Mouse (Mus musculus): ENCODE data around the gene Trim56. TPM values are rescaled to one million over a fixed set of nuclear protein-coding genes. Genes with fewer than 3 reads are reported as not detected.

The Trim56 gene
- total and polyA plus RNA-seq, 3 experiments = 19.2 to 55.3 (median 34.1) TPM

DNA sequence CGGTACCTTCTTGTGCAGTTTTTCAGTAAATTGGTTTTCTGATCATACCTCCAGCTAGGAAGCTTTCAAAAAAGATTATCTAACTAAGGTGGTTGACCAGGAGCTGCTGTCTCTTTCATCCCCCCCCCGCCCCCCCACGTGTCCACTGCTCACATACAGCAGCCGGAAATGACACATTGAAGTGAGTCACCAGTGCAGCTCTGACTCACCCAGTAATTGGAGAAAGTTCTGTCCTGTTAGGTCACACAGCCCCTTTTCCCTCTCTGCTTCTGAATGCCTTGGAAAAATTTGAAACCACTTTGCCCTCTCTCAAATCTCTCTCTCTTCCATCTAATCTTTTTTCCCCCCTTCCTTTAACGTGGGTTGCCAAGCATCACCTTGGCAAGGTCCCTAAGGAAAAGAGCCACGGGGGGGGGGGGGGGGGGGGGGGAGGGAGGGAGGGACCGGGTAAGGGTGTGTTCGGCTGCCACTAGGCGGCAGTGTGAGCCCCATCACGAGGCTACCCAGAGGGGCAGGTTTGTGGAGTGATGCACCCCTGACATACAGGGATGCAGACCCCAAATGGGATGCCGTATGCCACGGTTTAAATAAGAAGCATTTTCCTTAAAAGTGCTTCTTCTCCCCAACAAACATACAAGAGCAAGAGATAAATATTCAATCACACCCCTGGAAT lies 54.1 kb downstream of the Trim56 start:
- peaks cover 9% of the 10 kb centered on the region for H3K27me3 ChIP-seq (ENCODE audit: insufficient read depth, low read length)
- peaks cover 5% of the 10 kb centered on the region; the same call in 1 of the 2 replicates for H3K4me1 ChIP-seq (ENCODE audit: insufficient read depth, low read depth, low read length)
- no peaks in the 10 kb centered on the region for H3K9me3 ChIP-seq (replicated peaks)
- H3K4me3 ChIP-seq (ENCODE audit: low read depth, low read length) = no peak overlapping the region
- H3K36me3 ChIP-seq (replicated peaks) = peaks cover 26% of the 10 kb centered on the region
- DNase-seq (ENCODE audit: low spot score) (peak; percentile 67), ATAC-seq (ENCODE audit: extremely low read depth, insufficient number of reproducible peaks, low FRiP score, poor library complexity, severe bottlenecking) (peak; percentile 78)
- TF ChIP-seq GATA1 (IDR thresholded peaks at IDR 0.05; ENCODE audit: borderline replicate concordance, low read length) (no peak), CTCF (IDR thresholded peaks at IDR 0.05; ENCODE audit: low read depth, low read length) (no peak), GATA2 (IDR thresholded peaks at IDR 0.05; ENCODE audit: borderline replicate concordance, low read depth, low read length) (no peak)

Other genes with a start within 250 kb of the Trim56 start
- not detected in 2 replicates for gene Col26a1, start 233.0 kb downstream of the Trim56 start, total RNA-seq (2014; fragmentation: Nextera tagmentation)
- 0.23 and 0.38 TPM in 2 replicates for gene Col26a1, start 233.0 kb downstream of the Trim56 start, total RNA-seq (2017)
- not detected in 2 replicates for gene Col26a1, start 233.0 kb downstream of the Trim56 start, polyA plus RNA-seq (2012)
- gene Ift22, start 208.1 kb downstream of the Trim56 start, total RNA-seq (2014; fragmentation: Nextera tagmentation) = 10.5 and 16.6 TPM in 2 replicates
- gene Ift22, start 208.1 kb downstream of the Trim56 start, total RNA-seq (2017) = 5.6 and 6.1 TPM in 2 replicates
- gene Ift22, start 208.1 kb downstream of the Trim56 start, polyA plus RNA-seq (2012) = 3.9 and 6.5 TPM in 2 replicates
- gene Fis1, start 162.9 kb downstream of the Trim56 start, total RNA-seq (2014; fragmentation: Nextera tagmentation) = 143 and 157 TPM in 2 replicates
- 152 and 170 TPM in 2 replicates for gene Fis1, start 162.9 kb downstream of the Trim56 start, total RNA-seq (2017)
- gene Fis1, start 162.9 kb downstream of the Trim56 start, polyA plus RNA-seq (2012) = 439 and 593 TPM in 2 replicates
- 1.6 TPM in 1 of 2 replicates, not detected in the other for gene Cldn15, start 149.6 kb downstream of the Trim56 start, total RNA-seq (2014; fragmentation: Nextera tagmentation)
- 0.05 TPM in 1 of 2 replicates, not detected in the other for gene Cldn15, start 149.6 kb downstream of the Trim56 start, total RNA-seq (2017)
- gene Cldn15, start 149.6 kb downstream of the Trim56 start, polyA plus RNA-seq (2012) = 0.08 and 0.13 TPM in 2 replicates
- gene Plod3, start 129.2 kb downstream of the Trim56 start, total RNA-seq (2014; fragmentation: Nextera tagmentation) = 21.4 and 39.8 TPM in 2 replicates
- gene Plod3, start 129.2 kb downstream of the Trim56 start, total RNA-seq (2017) = 19.7 and 20.7 TPM in 2 replicates
- gene Plod3, start 129.2 kb downstream of the Trim56 start, polyA plus RNA-seq (2012) = 33.1 and 33.9 TPM in 2 replicates
- 88.7 and 113 TPM in 2 replicates for gene Znhit1, start 128.2 kb downstream of the Trim56 start, total RNA-seq (2014; fragmentation: Nextera tagmentation)
- 35.5 and 43.4 TPM in 2 replicates for gene Znhit1, start 128.2 kb downstream of the Trim56 start, total RNA-seq (2017)
- 247 and 287 TPM in 2 replicates for gene Znhit1, start 128.2 kb downstream of the Trim56 start, polyA plus RNA-seq (2012)
- not detected in 2 replicates for gene Vgf, start 89.8 kb downstream of the Trim56 start, total RNA-seq (2014; fragmentation: Nextera tagmentation)
- 0.06 and 0.11 TPM in 2 replicates for gene Vgf, start 89.8 kb downstream of the Trim56 start, total RNA-seq (2017)
- gene Vgf, start 89.8 kb downstream of the Trim56 start, polyA plus RNA-seq (2012) = 0.56 and 0.59 TPM in 2 replicates
- gene Ap1s1, start 70.1 kb downstream of the Trim56 start, total RNA-seq (2014; fragmentation: Nextera tagmentation) = 36.8 and 37.5 TPM in 2 replicates
- 104 and 115 TPM in 2 replicates for gene Ap1s1, start 70.1 kb downstream of the Trim56 start, total RNA-seq (2017)
- gene Ap1s1, start 70.1 kb downstream of the Trim56 start, polyA plus RNA-seq (2012) = 136 and 173 TPM in 2 replicates
- 76.9 and 92.3 TPM in 2 replicates for gene Serpine1, start 43.9 kb downstream of the Trim56 start, total RNA-seq (2014; fragmentation: Nextera tagmentation)
- gene Serpine1, start 43.9 kb downstream of the Trim56 start, total RNA-seq (2017) = 18.6 and 20.4 TPM in 2 replicates
- 1.1 and 1.9 TPM in 2 replicates for gene Serpine1, start 43.9 kb downstream of the Trim56 start, polyA plus RNA-seq (2012)
- not detected in 2 replicates for gene Muc3, start 33.1 kb upstream of the Trim56 start, total RNA-seq (2014; fragmentation: Nextera tagmentation)
- 0.12 TPM in 1 of 2 replicates, not detected in the other for gene Muc3, start 33.1 kb upstream of the Trim56 start, total RNA-seq (2017)
- not detected in 2 replicates for gene Muc3, start 33.1 kb upstream of the Trim56 start, polyA plus RNA-seq (2012)
- gene Muc3a, start 96.2 kb upstream of the Trim56 start, total RNA-seq (2014; fragmentation: Nextera tagmentation) = 0.98 TPM in 1 of 2 replicates, not detected in the other
- 0.17 TPM in 1 of 2 replicates, not detected in the other for gene Muc3a, start 96.2 kb upstream of the Trim56 start, total RNA-seq (2017)
- not detected in 2 replicates for gene Muc3a, start 96.2 kb upstream of the Trim56 start, polyA plus RNA-seq (2012)
- 62.7 and 168 TPM in 2 replicates for gene Ache, start 171.3 kb upstream of the Trim56 start, total RNA-seq (2014; fragmentation: Nextera tagmentation)
- gene Ache, start 171.3 kb upstream of the Trim56 start, total RNA-seq (2017) = 7.4 and 7.8 TPM in 2 replicates
- gene Ache, start 171.3 kb upstream of the Trim56 start, polyA plus RNA-seq (2012) = 36.5 and 46.4 TPM in 2 replicates
- 17.9 and 24.7 TPM in 2 replicates for gene Ufsp1, start 178.4 kb upstream of the Trim56 start, total RNA-seq (2014; fragmentation: Nextera tagmentation)
- gene Ufsp1, start 178.4 kb upstream of the Trim56 start, total RNA-seq (2017) = 11.7 and 13.8 TPM in 2 replicates
- gene Ufsp1, start 178.4 kb upstream of the Trim56 start, polyA plus RNA-seq (2012) = 29.7 and 29.9 TPM in 2 replicates
- gene Srrt, start 191.5 kb upstream of the Trim56 start, total RNA-seq (2014; fragmentation: Nextera tagmentation) = 167 and 243 TPM in 2 replicates
- gene Srrt, start 191.5 kb upstream of the Trim56 start, total RNA-seq (2017) = 185 and 189 TPM in 2 replicates
- gene Srrt, start 191.5 kb upstream of the Trim56 start, polyA plus RNA-seq (2012) = 329 and 331 TPM in 2 replicates
- 21.7 and 25.5 TPM in 2 replicates for gene Trip6, start 198.2 kb upstream of the Trim56 start, total RNA-seq (2014; fragmentation: Nextera tagmentation)
- gene Trip6, start 198.2 kb upstream of the Trim56 start, total RNA-seq (2017) = 4.6 and 8.8 TPM in 2 replicates
- 57.8 and 77.7 TPM in 2 replicates for gene Trip6, start 198.2 kb upstream of the Trim56 start, polyA plus RNA-seq (2012)
- gene Slc12a9, start 217.4 kb upstream of the Trim56 start, total RNA-seq (2014; fragmentation: Nextera tagmentation) = 5.9 and 8.1 TPM in 2 replicates
- 2.3 and 3.1 TPM in 2 replicates for gene Slc12a9, start 217.4 kb upstream of the Trim56 start, total RNA-seq (2017)
- gene Slc12a9, start 217.4 kb upstream of the Trim56 start, polyA plus RNA-seq (2012) = 4.1 and 5.3 TPM in 2 replicates
- not detected in 2 replicates for gene Ephb4, start 233.9 kb upstream of the Trim56 start, total RNA-seq (2014; fragmentation: Nextera tagmentation)
- gene Ephb4, start 233.9 kb upstream of the Trim56 start, total RNA-seq (2017) = under 0.01 and 0.05 TPM in 2 replicates
- gene Ephb4, start 233.9 kb upstream of the Trim56 start, polyA plus RNA-seq (2012) = 0.07 TPM in 2 replicates

Measured in G1E (cell line).